Mouse (Mus musculus) ES-CJ7 (cell line): ENCODE data around the gene Pcca.
A peak's percentile ranks its signal among the peaks of the same experiment; 100 is the strongest.

Experiments
- DNase-seq: peaks from one replicate; pipeline ENCODE4 v3.0.0; 2011; ENCODE audit warnings: low read depth, low spot score

The Pcca gene

GRCm38 (mm10) chr14:122885893-122886292 lies 351.8 kb downstream of the Pcca start:
- no peak for DNase-seq

GRCm38 (mm10) chr14:122887278-122887677 lies 353.2 kb downstream of the Pcca start:
- DNase-seq = no peak

- DNase-seq = no peak
Observed at GRCm38 (mm10) chr14:122887702-122888479, 353.8 kb downstream of the Pcca start.

GRCm38 (mm10) chr14:122888480-122888872 lies 354.4 kb downstream of the Pcca start:
- DNase-seq = no peak

- DNase-seq = no peak
Observed at GRCm38 (mm10) chr14:122891470-122891968, 357.4 kb downstream of the Pcca start.

GRCm38 (mm10) chr14:122896106-122896505 lies 362.0 kb downstream of the Pcca start:
- DNase-seq = no peak

GRCm38 (mm10) chr14:122898550-122898949 lies 364.4 kb downstream of the Pcca start:
- DNase-seq = peak; percentile 13

- DNase-seq = no peak
Observed at GRCm38 (mm10) chr14:122900679-122901078, 366.6 kb downstream of the Pcca start.

GRCm38 (mm10) chr14:122901177-122901576 lies 367.1 kb downstream of the Pcca start:
- DNase-seq = no peak

GRCm38 (mm10) chr14:122901715-122902114 lies 367.6 kb downstream of the Pcca start:
- DNase-seq = no peak

GRCm38 (mm10) chr14:122902136-122902535 lies 368.0 kb downstream of the Pcca start:
- DNase-seq = no peak

- no peak for DNase-seq
Observed at GRCm38 (mm10) chr14:122902884-122903283, 368.8 kb downstream of the Pcca start.

GRCm38 (mm10) chr14:122903923-122904351 lies 369.8 kb downstream of the Pcca start:
- DNase-seq = no peak

GRCm38 (mm10) chr14:122905007-122905406 lies 370.9 kb downstream of the Pcca start:
- DNase-seq = no peak

- no peak for DNase-seq
Observed at GRCm38 (mm10) chr14:122908075-122908474, 374.0 kb downstream of the Pcca start.

- DNase-seq = no peak
Observed at GRCm38 (mm10) chr14:122909368-122910091, 375.4 kb downstream of the Pcca start.

- DNase-seq = no peak
Observed at GRCm38 (mm10) chr14:122911265-122911664, 377.1 kb downstream of the Pcca start.

GRCm38 (mm10) chr14:122912137-122912536 lies 378.0 kb downstream of the Pcca start:
- no peak for DNase-seq

GRCm38 (mm10) chr14:122912812-122913498 lies 378.8 kb downstream of the Pcca start:
- peak; percentile 77 for DNase-seq

- DNase-seq = no peak
Observed at GRCm38 (mm10) chr14:122913657-122914056, 379.5 kb downstream of the Pcca start, which contains the start of gene Ggact. Ggact (minus strand) TSS chr14:122913757.

GRCm38 (mm10) chr14:122917676-122918075 lies 383.6 kb downstream of the Pcca start:
- DNase-seq = no peak

- DNase-seq = no peak
Observed at GRCm38 (mm10) chr14:122920011-122920410, 385.9 kb downstream of the Pcca start.
